Mouse (Mus musculus): ENCODE measurements around the gene Mrpl45. TPM values are rescaled to one million over a fixed set of nuclear protein-coding genes. Genes with fewer than 3 reads are reported as not detected.
A peak's percentile ranks its signal among the peaks of the same experiment; 100 is the strongest.

Mrpl45 gene
- polyA plus RNA-seq, 1 experiment from 2014 or later, result 24.4 TPM

GRCm38 (mm10) chr11:97284854-97285253 is 30.7 kb upstream of the Mrpl45 start:
- no peak overlapping the region for H3K27ac ChIP-seq
- no peaks in the 10 kb centered on the region for H3K36me3 ChIP-seq (ENCODE audit: inconsistent target)
- WGBS (ENCODE audit: missing documents), result 63% methylated on average over 4 of the region's 4 CpGs
- no peak overlapping the region for H3K4me3 ChIP-seq (ENCODE audit: inconsistent target)
- no peaks in the 10 kb centered on the region for H3K79me2 ChIP-seq (ENCODE audit: inconsistent target)

- no peaks in the 10 kb centered on the region for H3K36me3 ChIP-seq (ENCODE audit: inconsistent target)
- no peak overlapping the region for H3K27ac ChIP-seq
- H3K79me2 ChIP-seq (ENCODE audit: inconsistent target), result no peaks in the 10 kb centered on the region
- 86% methylated on average over 7 of the region's 9 CpGs for WGBS (ENCODE audit: missing documents)
- no peak overlapping the region for H3K4me3 ChIP-seq (ENCODE audit: inconsistent target)
These were observed 29.4 kb upstream of the Mrpl45 start for GRCm38 (mm10) chr11:97285852-97286775.

DNA sequence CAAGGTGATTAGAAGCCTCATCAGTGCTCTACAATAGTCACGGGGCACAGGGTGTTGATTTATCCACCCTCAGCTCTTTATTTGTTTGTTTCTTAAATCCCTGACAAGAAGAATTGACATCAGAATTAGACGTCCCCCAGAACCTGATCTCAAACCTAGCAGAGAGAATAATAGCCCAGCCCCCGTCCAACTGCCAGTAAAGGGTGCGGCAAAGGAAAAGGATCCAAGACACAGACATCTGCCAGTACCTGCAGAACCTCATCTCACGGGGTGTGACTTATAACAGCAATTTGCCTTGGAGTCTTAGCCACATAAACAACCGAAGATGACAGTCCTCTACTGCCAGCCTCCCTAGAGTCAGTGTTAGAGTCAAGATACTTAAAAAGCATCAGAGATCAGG is 28.5 kb upstream of the Mrpl45 start:
- H3K79me2 ChIP-seq (ENCODE audit: inconsistent target), result no peaks in the 10 kb centered on the region
- H3K36me3 ChIP-seq (ENCODE audit: inconsistent target), result no peaks in the 10 kb centered on the region
- 89% methylated on average over 4 of the region's 6 CpGs for WGBS (ENCODE audit: missing documents)
- H3K4me3 ChIP-seq (ENCODE audit: inconsistent target), result no peak overlapping the region
- H3K27ac ChIP-seq, result no peak overlapping the region

GRCm38 (mm10) chr11:97287643-97288042 is 27.9 kb upstream of the Mrpl45 start:
- Histone ChIP-seq H3K4me3 (ENCODE audit: inconsistent target) (no peak overlapping the region), H3K36me3 (ENCODE audit: inconsistent target) (no peaks in the 10 kb centered on the region), H3K79me2 (ENCODE audit: inconsistent target) (no peaks in the 10 kb centered on the region), H3K27ac (no peak overlapping the region)

GRCm38 (mm10) chr11:97289276-97290230 is 26.0 kb upstream of the Mrpl45 start:
- Histone ChIP-seq H3K79me2 (ENCODE audit: inconsistent target) (no peaks in the 10 kb centered on the region), H3K36me3 (ENCODE audit: inconsistent target) (no peaks in the 10 kb centered on the region), H3K27ac (no peak overlapping the region), H3K4me3 (ENCODE audit: inconsistent target) (no peak overlapping the region)
- WGBS (ENCODE audit: missing documents), result 85% methylated on average over 12 of the region's 12 CpGs

GRCm38 (mm10) chr11:97292731-97293130 is 22.8 kb upstream of the Mrpl45 start:
- H3K36me3 ChIP-seq (ENCODE audit: inconsistent target), result no peaks in the 10 kb centered on the region
- WGBS (ENCODE audit: missing documents), result 90% methylated on average over 1 of the region's 1 CpGs
- no peak overlapping the region for H3K27ac ChIP-seq
- no peak overlapping the region for H3K4me3 ChIP-seq (ENCODE audit: inconsistent target)
- H3K79me2 ChIP-seq (ENCODE audit: inconsistent target), result no peaks in the 10 kb centered on the region

DNA sequence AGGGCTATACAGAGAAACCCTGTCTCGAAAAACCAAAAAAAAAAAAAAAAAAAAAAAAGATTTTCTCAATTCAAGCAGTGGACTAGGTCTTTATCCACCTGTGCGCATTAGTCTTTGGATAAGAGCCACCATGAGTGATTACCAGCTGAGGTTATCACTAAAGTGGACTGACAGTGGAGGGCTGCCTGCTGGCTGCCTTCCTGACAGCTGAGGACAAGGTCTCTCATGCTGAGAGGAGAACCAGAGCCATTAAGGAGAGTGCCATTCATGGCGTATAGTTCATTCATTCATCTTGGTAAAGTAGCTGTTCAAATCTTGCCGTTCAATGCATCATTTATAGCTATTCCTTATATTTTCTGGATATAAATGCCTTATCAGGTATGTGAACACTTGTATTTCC is 19.0 kb upstream of the Mrpl45 start:
- WGBS (ENCODE audit: missing documents), result 94% methylated on average over 3 of the region's 4 CpGs
- no peaks in the 10 kb centered on the region for H3K79me2 ChIP-seq (ENCODE audit: inconsistent target)
- H3K27ac ChIP-seq, result no peak overlapping the region
- H3K4me3 ChIP-seq (ENCODE audit: inconsistent target), result no peak overlapping the region
- no peaks in the 10 kb centered on the region for H3K36me3 ChIP-seq (ENCODE audit: inconsistent target)

- H3K27ac ChIP-seq, result no peak overlapping the region
- 91% methylated on average over 2 of the region's 2 CpGs for WGBS (ENCODE audit: missing documents)
- no peaks in the 10 kb centered on the region for H3K36me3 ChIP-seq (ENCODE audit: inconsistent target)
- no peaks in the 10 kb centered on the region for H3K79me2 ChIP-seq (ENCODE audit: inconsistent target)
- H3K4me3 ChIP-seq (ENCODE audit: inconsistent target), result no peak overlapping the region
These were observed 15.6 kb upstream of the Mrpl45 start for GRCm38 (mm10) chr11:97299939-97300338.

DNA sequence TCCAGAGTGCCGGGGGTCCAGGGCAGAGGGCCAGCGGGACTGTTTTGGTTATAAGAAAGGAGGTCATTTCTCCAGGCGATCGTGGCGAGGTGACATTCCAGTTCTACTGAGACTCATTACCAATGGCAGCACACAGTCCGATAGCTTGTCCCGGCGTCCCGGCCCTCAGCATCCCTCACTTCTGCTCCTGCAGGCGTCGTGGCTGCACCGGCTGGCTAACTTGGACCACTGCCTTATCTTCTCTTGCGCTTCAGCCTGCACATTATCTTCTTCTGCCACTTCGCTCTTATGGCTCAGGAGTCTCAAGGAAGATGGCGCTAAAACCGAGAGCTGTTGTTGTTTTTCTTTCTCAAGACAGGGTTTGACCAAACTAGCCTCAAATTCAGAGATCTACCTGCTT is 14.1 kb upstream of the Mrpl45 start:
- no peaks in the 10 kb centered on the region for H3K79me2 ChIP-seq (ENCODE audit: inconsistent target)
- WGBS (ENCODE audit: missing documents), result 91% methylated on average over 10 of the region's 16 CpGs
- no peak overlapping the region for H3K27ac ChIP-seq
- H3K36me3 ChIP-seq (ENCODE audit: inconsistent target), result no peaks in the 10 kb centered on the region
- no peak overlapping the region for H3K4me3 ChIP-seq (ENCODE audit: inconsistent target)

GRCm38 (mm10) chr11:97302231-97302781 is 13.2 kb upstream of the Mrpl45 start:
- Histone ChIP-seq H3K79me2 (ENCODE audit: inconsistent target) (no peaks in the 10 kb centered on the region), H3K27ac (no peak overlapping the region)
- 85% methylated on average over 7 of the region's 7 CpGs for WGBS (ENCODE audit: missing documents)

DNA sequence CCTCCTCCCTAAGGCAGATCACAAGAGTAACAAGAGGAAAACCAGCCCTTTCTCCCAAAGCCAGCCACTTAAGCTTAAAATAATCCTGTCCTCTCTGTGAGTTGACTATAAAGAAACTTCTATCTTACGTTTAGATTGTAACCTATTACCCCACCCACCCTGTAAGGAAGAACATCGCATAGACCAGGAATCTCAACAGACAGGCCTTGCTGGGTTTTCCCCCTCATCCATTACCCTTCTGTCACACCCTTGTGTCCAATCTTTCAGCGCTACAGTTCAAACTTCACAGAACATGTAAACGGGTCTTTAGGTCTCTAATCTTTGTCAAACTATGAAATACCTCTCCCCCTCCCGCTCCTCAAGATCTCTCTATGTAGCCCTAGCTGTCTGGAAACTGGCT is 10.9 kb upstream of the Mrpl45 start:
- H3K79me2 ChIP-seq (ENCODE audit: inconsistent target), result no peaks in the 10 kb centered on the region
- no peak overlapping the region for H3K27ac ChIP-seq
- no peak overlapping the region for H3K4me3 ChIP-seq (ENCODE audit: inconsistent target)
- WGBS (ENCODE audit: missing documents), result 95% methylated on average over 5 of the region's 5 CpGs
- H3K36me3 ChIP-seq (ENCODE audit: inconsistent target), result no peaks in the 10 kb centered on the region

More at GRCm38 (mm10) chr11:97302231-97302781, 13.2 kb upstream of the Mrpl45 start:
- Histone ChIP-seq H3K36me3 (ENCODE audit: inconsistent target) (no peaks in the 10 kb centered on the region), H3K4me3 (ENCODE audit: inconsistent target) (no peak overlapping the region)

GRCm38 (mm10) chr11:97307294-97308069 is 8.0 kb upstream of the Mrpl45 start:
- 96% methylated on average over 11 of the region's 11 CpGs for WGBS (ENCODE audit: missing documents)
- no peaks in the 10 kb centered on the region for H3K79me2 ChIP-seq (ENCODE audit: inconsistent target)
- no peak overlapping the region for H3K27ac ChIP-seq
- H3K4me3 ChIP-seq (ENCODE audit: inconsistent target), result no peak overlapping the region
- H3K36me3 ChIP-seq (ENCODE audit: inconsistent target), result no peaks in the 10 kb centered on the region

- Histone ChIP-seq H3K27ac (peak overlapping the region; percentile 99), H3K4me3 (ENCODE audit: inconsistent target) (peak overlapping the region; percentile 51), H3K36me3 (ENCODE audit: inconsistent target) (no peaks in the 10 kb centered on the region), H3K79me2 (ENCODE audit: inconsistent target) (no peaks in the 10 kb centered on the region)
- WGBS (ENCODE audit: missing documents), result 11% methylated on average over 2 of the region's 3 CpGs
These were observed 6.6 kb upstream of the Mrpl45 start for GRCm38 (mm10) chr11:97308806-97309450.

DNA sequence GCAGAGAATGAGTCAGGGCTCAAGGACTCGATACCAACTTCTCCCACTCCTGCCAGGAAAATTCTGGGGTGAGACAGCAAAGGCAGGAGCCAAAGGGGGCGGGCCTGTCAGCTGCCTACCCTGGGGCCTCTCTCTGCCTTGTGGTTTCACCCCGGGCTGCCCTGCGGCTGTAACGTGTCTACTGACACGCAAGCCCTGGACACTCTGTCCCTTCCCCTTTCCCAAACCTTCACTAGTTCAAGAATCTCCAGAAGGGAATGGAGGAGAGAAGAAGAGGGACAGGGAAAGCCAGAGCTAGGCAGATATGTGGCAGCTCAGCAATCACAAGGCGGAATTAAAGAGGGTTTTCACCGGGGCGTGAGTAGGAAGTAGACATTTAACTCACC is 6.1 kb upstream of the Mrpl45 start:
- Histone ChIP-seq H3K27ac (peak overlapping the region; percentile 99), H3K36me3 (ENCODE audit: inconsistent target) (no peaks in the 10 kb centered on the region), H3K4me3 (ENCODE audit: inconsistent target) (peak overlapping the region; percentile 51), H3K79me2 (ENCODE audit: inconsistent target) (no peaks in the 10 kb centered on the region)
- 2% methylated on average over 9 of the region's 9 CpGs for WGBS (ENCODE audit: missing documents)

Data from macrophage (primary cell).